Comparison of ENCODE assay signal across 32 mouse cellular contexts in the genomic region with DNA sequence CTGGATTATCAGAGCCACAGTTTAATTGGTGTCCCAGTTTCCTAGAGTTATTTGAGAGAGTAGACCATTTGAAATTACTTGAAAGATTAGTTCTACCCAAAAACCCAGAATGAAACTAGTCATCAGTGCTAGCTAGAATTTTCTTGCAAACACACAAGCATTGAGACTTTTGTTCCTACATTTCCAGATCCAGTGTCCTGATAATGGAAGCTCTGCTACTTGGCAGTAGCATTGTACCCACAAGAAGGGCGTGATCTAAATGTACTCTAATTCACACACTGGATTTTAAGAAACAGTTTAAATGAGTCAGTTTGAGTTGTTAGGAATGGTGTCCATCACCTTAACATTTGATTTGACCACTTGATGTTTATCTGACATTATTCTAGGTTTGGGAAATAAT.
"Had no signal": no experiment of that assay in that cellular context is flagged by ENCODE, and none has a peak within 500 bp of the region (broad histone marks: within the 10 kb centered on the region; RNA-seq: fewer than 3 reads in every experiment).

No protein-coding gene starts in this region.

- DNase-seq: left cerebral cortex, postnatal 4 days; liver; liver, embryonic 13.5 days; liver, postnatal 0 days; lung, adult 18-20 months; lung, adult 2 months; lung, embryonic 14.5 days; lung, postnatal 10 days; lung, postnatal 14 days; lung, postnatal 36 days; lung, postnatal 4 days; midbrain, embryonic 14.5 days had no signal

- H3K27ac ChIP-seq: left cerebral cortex, adult 2 months; limb, embryonic 10.5 days; limb, embryonic 12.5 days; limb, embryonic 13.5 days; limb, embryonic 15.5 days; liver, embryonic 12.5 days; liver, embryonic 13.5 days; liver, embryonic 14.5 days; liver, embryonic 15.5 days; lung, embryonic 15.5 days; macrophage; midbrain, embryonic 10.5 days; midbrain, embryonic 12.5 days; midbrain, embryonic 13.5 days; midbrain, embryonic 15.5 days; neural tube, embryonic 12.5 days had no signal

- H3K9me3 ChIP-seq: limb, embryonic 10.5 days; limb, embryonic 12.5 days; limb, embryonic 13.5 days; limb, embryonic 15.5 days; liver, embryonic 12.5 days; liver, embryonic 13.5 days; liver, embryonic 15.5 days; lung, embryonic 15.5 days; megakaryocyte, embryonic 14.5 days; midbrain, embryonic 10.5 days; midbrain, embryonic 12.5 days; midbrain, embryonic 13.5 days; midbrain, embryonic 15.5 days; neural tube, embryonic 12.5 days had no signal

- H3K27me3 ChIP-seq: limb, embryonic 12.5 days; limb, embryonic 13.5 days; limb, embryonic 15.5 days; liver, embryonic 12.5 days; liver, embryonic 13.5 days; liver, embryonic 15.5 days; lung, embryonic 15.5 days; megakaryocyte, embryonic 14.5 days; midbrain, embryonic 12.5 days; midbrain, embryonic 13.5 days; midbrain, embryonic 15.5 days; neural tube, embryonic 12.5 days had no signal

- H3K4me3 ChIP-seq: left cerebral cortex, adult 2 months; limb, embryonic 10.5 days; limb, embryonic 12.5 days; limb, embryonic 13.5 days; limb, embryonic 15.5 days; liver, embryonic 12.5 days; liver, embryonic 13.5 days; liver, embryonic 15.5 days; lung, embryonic 15.5 days; megakaryocyte, embryonic 14.5 days; midbrain, embryonic 10.5 days; midbrain, embryonic 12.5 days; midbrain, embryonic 13.5 days; midbrain, embryonic 15.5 days; myocyte; neural tube, embryonic 12.5 days had no signal

- ATAC-seq: liver, embryonic 12.5 days; liver, postnatal 0 days; midbrain, embryonic 13.5 days; midbrain, embryonic 15.5 days; midbrain, embryonic 16.5 days had no signal

- H3K4me1 ChIP-seq: limb, embryonic 10.5 days; limb, embryonic 12.5 days; limb, embryonic 13.5 days; limb, embryonic 15.5 days; liver, embryonic 12.5 days; liver, embryonic 13.5 days; liver, embryonic 15.5 days; lung, embryonic 15.5 days; midbrain, embryonic 10.5 days; midbrain, embryonic 12.5 days; midbrain, embryonic 13.5 days; midbrain, embryonic 15.5 days; neural tube, embryonic 12.5 days had no signal

- H3K4me2 ChIP-seq: limb, embryonic 12.5 days; limb, embryonic 13.5 days; limb, embryonic 15.5 days; liver, embryonic 11.5 days; liver, embryonic 12.5 days; liver, embryonic 13.5 days; liver, embryonic 15.5 days; lung, embryonic 14.5 days; lung, embryonic 15.5 days; midbrain, embryonic 11.5 days; midbrain, embryonic 12.5 days; midbrain, embryonic 13.5 days; midbrain, embryonic 15.5 days; neural tube, embryonic 12.5 days had no signal

- H3K9ac ChIP-seq: limb, embryonic 12.5 days; limb, embryonic 13.5 days; limb, embryonic 15.5 days; liver, embryonic 12.5 days; liver, embryonic 13.5 days; liver, embryonic 14.5 days; liver, embryonic 15.5 days; liver, postnatal 0 days; lung, embryonic 14.5 days; lung, embryonic 15.5 days; midbrain, embryonic 12.5 days; midbrain, embryonic 13.5 days; midbrain, embryonic 15.5 days; neural tube, embryonic 12.5 days had no signal
